Mouse (Mus musculus): ENCODE data around the gene P2ry2. TPM values are rescaled to one million over a fixed set of nuclear protein-coding genes. Genes with fewer than 3 reads are reported as not detected.

The P2ry2 gene
- polyA plus RNA-seq (2016; fragmentation: Nextera tagmentation; extraction: Ambion mirVana): 1.0 and 1.1 TPM in 2 replicates

- H3K9me3 ChIP-seq: no peaks in the 10 kb centered on the region
- 61% methylated on average over 4 of the region's 4 CpGs for WGBS
- H3K4me1 ChIP-seq: peaks cover 20% of the 10 kb centered on the region
- H3K27me3 ChIP-seq (ENCODE audit: insufficient read depth, poor library complexity, severe bottlenecking): peaks cover 82% of the 10 kb centered on the region
- DNase-seq (ENCODE audit: low spot score): no peak
- H3K4me3 ChIP-seq: peak within 1 kb of the TSS; percentile 69
- H3K36me3 ChIP-seq: no peaks in the 10 kb centered on the region
- peak within 1 kb of the TSS; percentile 77 for H3K27ac ChIP-seq
These were observed at the start of gene P2ry2 for GRCm38 (mm10) chr7:101012541-101012940. Gene P2ry2, minus strand, starts transcription at chr7:101012866.

DNA sequence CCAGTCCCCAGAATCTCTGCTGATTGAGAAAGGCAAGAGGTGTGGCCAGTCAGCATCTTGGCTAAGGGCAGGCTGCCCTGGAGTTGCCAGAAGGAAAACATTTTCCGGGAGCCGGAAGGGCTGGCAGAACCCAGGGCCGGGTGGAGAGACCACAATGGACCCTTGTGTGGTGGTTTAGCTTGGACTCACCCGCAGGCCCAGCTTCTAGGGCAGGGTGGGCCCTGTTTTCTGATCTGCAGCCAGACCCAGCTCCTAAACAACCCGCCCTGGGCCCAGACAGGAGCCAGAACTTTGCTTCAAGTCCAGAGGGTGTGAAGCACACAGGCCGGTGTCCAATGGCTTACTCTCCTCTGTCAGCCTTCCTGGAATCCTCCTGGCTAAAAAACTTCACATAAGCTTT, 49.6 kb upstream of the P2ry2 start:
- peak overlapping the region; percentile 23 for H3K27ac ChIP-seq
- no peaks in the 10 kb centered on the region for H3K9me3 ChIP-seq
- H3K4me1 ChIP-seq: peaks cover 14% of the 10 kb centered on the region
- no peak overlapping the region for H3K4me3 ChIP-seq
- H3K27me3 ChIP-seq (ENCODE audit: insufficient read depth, poor library complexity, severe bottlenecking): peaks cover 7% of the 10 kb centered on the region; the same call in 1 of the 2 replicates
- no peak for DNase-seq (ENCODE audit: low spot score)
- H3K36me3 ChIP-seq: no peaks in the 10 kb centered on the region
- WGBS: 80% methylated on average over 6 of the region's 6 CpGs

DNA sequence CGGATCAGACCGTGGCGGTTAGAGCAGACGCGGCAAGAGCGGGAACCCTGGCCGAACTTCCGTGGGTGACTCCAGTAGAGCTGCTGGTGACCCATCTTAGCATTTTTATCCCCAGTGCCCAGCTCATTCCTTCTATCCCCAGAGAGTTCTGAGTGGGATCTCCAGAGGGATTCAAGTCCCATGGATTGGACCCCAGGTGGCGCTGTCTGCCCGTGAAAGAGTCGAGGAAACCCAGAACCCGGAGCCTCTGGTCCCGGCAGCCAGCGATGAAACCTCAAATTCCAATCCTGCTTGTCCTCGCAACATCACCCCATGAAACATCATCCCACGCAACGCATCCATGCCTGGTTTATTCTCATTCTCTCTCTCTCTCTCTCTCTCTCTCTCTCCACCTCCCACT, 48.7 kb upstream of the P2ry2 start:
- DNase-seq (ENCODE audit: low spot score): peak; percentile 90
- no peak overlapping the region for H3K27ac ChIP-seq
- H3K36me3 ChIP-seq: no peaks in the 10 kb centered on the region
- 6% methylated on average over 17 of the region's 17 CpGs for WGBS
- no peaks in the 10 kb centered on the region for H3K9me3 ChIP-seq
- H3K27me3 ChIP-seq (ENCODE audit: insufficient read depth, poor library complexity, severe bottlenecking): peaks cover 7% of the 10 kb centered on the region; the same call in 1 of the 2 replicates
- peak overlapping the region; percentile 27 for H3K4me3 ChIP-seq
- peaks cover 13% of the 10 kb centered on the region for H3K4me1 ChIP-seq

GRCm38 (mm10) chr7:101060476-101060875, 47.8 kb upstream of the P2ry2 start:
- Histone ChIP-seq H3K27ac (no peak overlapping the region), H3K4me3 (no peak overlapping the region), H3K36me3 (no peaks in the 10 kb centered on the region), H3K4me1 (peaks cover 13% of the 10 kb centered on the region), H3K27me3 (ENCODE audit: insufficient read depth, poor library complexity, severe bottlenecking) (peaks cover 7% of the 10 kb centered on the region; the same call in 1 of the 2 replicates), H3K9me3 (no peaks in the 10 kb centered on the region)
- DNase-seq (ENCODE audit: low spot score): no peak
- 50% methylated on average over 5 of the region's 5 CpGs for WGBS

DNA sequence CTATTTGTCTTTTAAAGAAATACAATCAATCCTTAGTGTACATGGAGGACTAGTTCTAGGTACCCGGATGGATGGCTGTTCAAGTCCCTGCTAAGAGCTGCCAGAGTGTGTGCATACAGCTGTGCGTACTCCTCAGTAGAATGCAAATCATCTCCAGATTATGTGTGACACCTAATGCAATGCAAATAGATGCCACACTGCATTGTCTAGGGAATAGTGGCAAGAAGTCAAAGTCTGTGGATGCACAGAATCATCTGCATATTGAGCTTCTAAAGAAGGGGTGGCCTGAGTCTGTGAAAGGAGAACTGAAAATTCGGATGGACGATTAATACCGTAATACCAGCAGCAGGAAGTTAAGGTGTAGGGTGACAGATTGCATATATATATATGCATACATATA, 46.5 kb upstream of the P2ry2 start:
- Histone ChIP-seq H3K27me3 (ENCODE audit: insufficient read depth, poor library complexity, severe bottlenecking) (peaks cover 7% of the 10 kb centered on the region; the same call in 1 of the 2 replicates), H3K4me1 (peaks cover 13% of the 10 kb centered on the region), H3K4me3 (no peak overlapping the region), H3K9me3 (no peaks in the 10 kb centered on the region), H3K27ac (no peak overlapping the region), H3K36me3 (no peaks in the 10 kb centered on the region)
- DNase-seq (ENCODE audit: low spot score): no peak
- WGBS: 85% methylated on average over 5 of the region's 5 CpGs

DNA sequence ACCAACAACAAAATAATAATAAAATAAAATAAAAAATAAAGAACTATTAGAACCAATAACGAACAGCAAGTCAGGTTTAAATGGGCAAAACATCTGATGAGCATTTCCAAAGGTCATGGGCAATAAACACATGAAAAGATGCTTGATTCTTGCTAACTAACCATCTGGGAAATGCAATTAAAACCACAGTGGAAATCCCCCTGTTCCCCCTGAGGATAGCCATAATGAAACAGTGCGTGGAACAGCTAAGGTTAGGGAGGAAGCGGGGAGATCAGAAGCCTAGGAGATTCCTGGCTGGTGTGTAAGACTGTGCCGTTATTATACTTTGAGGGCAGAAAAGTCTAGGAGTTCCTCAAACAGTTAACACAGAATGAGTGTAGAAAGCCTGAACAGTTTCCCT, 44.6 kb upstream of the P2ry2 start:
- WGBS: 67% methylated on average over 4 of the region's 4 CpGs
- no peak for DNase-seq (ENCODE audit: low spot score)
- H3K27me3 ChIP-seq (ENCODE audit: insufficient read depth, poor library complexity, severe bottlenecking): peaks cover 4% of the 10 kb centered on the region; the same call in 1 of the 2 replicates

DNA sequence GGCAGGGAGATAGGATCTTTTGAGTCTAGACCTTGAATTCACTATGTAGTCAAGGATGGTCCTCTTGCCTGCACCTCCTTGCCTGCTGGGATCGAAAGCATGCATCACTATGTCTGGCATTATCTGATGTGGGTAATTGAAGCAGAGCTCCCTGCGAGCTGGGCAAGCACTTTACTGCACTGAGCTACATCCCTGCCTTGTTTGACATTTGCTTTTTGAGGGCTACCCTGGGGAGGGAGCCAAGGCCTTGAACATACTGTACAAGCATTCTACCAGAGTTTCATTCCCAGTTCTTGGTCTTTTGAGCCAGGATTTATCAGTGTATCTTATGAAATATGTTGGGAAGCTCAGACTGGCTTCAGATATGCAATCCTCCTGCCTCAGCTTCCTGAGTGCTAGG, 40.5 kb upstream of the P2ry2 start:
- Histone ChIP-seq H3K27ac (no peak overlapping the region), H3K27me3 (ENCODE audit: insufficient read depth, poor library complexity, severe bottlenecking) (no peaks in the 10 kb centered on the region), H3K4me3 (no peak overlapping the region), H3K36me3 (no peaks in the 10 kb centered on the region), H3K9me3 (no peaks in the 10 kb centered on the region), H3K4me1 (peaks cover 27% of the 10 kb centered on the region)
- WGBS: 46% methylated on average over 2 of the region's 2 CpGs
- DNase-seq (ENCODE audit: low spot score): no peak

More for the DNA sequence above, 44.6 kb upstream of the P2ry2 start:
- Histone ChIP-seq H3K4me3 (no peak overlapping the region), H3K4me1 (peaks cover 10% of the 10 kb centered on the region), H3K9me3 (no peaks in the 10 kb centered on the region), H3K36me3 (no peaks in the 10 kb centered on the region), H3K27ac (no peak overlapping the region)

DNA sequence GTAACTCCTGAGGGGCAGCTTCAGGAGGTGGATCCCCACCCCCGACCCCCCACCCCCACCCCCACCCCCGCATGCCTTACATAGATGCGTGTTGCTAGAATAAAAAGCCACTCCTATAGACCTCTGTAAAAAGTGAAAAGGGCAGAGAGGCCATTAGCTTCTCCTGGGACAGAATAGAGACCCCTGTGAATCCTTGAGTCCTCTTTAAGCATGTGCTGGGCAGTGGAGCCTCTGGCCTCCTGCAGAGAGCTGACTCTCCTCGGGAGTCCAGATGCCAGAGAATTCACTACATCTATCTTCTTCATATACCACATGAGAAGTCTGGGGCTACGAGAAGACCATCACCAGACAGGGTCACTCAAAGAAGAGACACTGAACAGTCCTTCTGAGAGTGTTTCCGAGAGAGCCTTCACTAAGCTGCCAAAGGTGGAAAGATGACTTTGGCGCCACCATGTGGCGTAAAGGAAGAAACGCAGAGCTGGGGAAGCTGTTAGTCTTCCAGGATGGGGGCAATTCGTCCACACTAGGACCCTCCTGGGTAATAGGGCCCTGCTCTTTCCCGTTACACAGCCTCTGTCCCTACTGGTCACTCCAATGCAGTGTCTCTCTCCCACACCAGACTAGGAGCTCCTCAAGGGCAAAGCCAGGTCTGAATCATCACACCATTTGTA, 39.0 kb upstream of the P2ry2 start:
- Histone ChIP-seq H3K9me3 (no peaks in the 10 kb centered on the region), H3K36me3 (no peaks in the 10 kb centered on the region), H3K27ac (peak overlapping the region; percentile 62; the same call in 1 of the 2 replicates)

DNA sequence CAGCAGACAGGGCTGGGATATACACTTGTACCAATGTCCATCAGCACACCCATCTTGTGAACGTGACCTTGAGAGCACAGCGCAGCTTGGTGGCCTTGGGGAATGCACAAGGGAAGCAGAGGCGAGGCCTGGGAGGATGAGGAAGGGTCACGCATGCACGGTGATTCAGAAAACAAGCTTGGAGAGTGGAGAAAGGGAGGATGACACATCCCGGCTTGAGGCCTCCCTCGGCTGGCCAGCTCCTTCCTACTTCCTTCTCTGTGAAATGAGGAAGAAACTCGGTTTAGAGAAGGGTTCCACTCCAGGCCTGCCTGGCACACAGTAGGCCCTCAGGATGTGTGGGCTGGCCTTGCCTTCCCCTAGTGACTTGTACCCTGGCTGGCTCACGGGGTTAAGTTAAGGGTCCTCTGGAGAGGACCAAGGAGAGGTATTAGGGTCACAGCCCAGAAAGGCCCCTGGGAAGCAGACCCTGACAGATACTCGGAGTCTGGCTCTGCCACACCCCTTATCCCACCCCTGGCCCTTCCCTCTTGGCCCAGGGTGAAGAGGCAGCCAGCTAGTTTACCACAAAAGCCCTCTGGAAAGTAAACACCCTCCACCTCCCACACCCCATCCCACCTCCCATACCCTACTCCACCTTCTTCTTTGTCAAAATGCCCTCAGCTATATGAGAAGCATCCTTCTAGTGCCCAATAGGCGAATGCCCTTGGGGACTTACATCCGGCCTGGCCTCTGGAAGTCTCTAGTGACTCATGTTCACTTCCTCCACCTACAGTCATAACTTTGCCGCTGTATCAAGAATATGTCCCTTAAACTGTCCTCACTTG, 38.3 kb upstream of the P2ry2 start:
- Histone ChIP-seq H3K4me1 (peaks cover 26% of the 10 kb centered on the region), H3K27ac (0 out of 2 replicates have a peak overlapping the region, but pooled peaks have one; percentile 11), H3K4me3 (no peak overlapping the region), H3K27me3 (ENCODE audit: insufficient read depth, poor library complexity, severe bottlenecking) (0 out of 2 replicates have a peak, but pooled peaks cover 5% of the 10 kb centered on the region), H3K9me3 (no peaks in the 10 kb centered on the region), H3K36me3 (no peaks in the 10 kb centered on the region)
- DNase-seq (ENCODE audit: low spot score): no peak
- 62% methylated on average over 13 of the region's 13 CpGs for WGBS

More for the DNA sequence above, 39.0 kb upstream of the P2ry2 start:
- peaks cover 26% of the 10 kb centered on the region for H3K4me1 ChIP-seq
- no peak overlapping the region for H3K4me3 ChIP-seq
- WGBS: 18% methylated on average over 11 of the region's 11 CpGs
- peak; percentile 88 for DNase-seq (ENCODE audit: low spot score)
- 0 out of 2 replicates have a peak, but pooled peaks cover 3% of the 10 kb centered on the region for H3K27me3 ChIP-seq (ENCODE audit: insufficient read depth, poor library complexity, severe bottlenecking)

DNA sequence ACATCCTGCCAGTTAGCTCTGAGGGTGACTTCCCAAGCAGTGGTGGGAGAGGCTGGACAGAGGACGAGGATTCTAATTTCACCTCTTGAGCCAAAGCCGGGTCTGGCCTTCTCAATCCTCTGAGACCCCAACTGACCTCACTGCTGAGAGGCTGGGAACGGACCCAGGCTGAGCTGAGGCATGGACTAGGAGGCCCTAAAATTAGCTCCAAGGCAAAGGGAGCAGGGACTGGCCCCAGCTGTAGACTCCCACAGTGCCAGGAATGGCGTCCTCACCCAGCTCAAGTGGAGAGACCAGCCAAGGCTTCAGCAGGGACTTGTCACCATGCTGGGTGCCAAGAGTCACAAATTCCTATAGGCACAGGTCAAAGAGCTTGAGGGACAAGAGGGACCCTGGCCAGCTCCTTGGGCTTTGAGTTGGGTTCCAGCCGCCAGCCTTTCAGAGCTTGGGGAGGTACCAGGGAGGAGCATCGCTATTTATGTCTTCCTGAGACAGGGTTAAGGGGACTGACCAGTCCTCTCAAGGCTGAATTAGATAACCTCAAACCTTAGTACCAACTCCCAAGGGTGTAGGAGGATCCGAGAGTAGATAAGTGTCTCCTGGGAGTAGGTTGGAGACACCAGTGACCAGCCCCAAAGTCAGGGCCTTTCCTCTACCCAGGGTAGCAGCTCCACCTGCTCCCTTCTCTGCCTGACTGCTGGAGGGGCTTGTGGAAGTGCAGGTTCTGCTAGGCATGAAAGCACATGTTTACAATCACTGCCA, 36.8 kb upstream of the P2ry2 start:
- no peak overlapping the region for H3K4me3 ChIP-seq
- 0 out of 2 replicates have a peak, but pooled peaks cover 5% of the 10 kb centered on the region for H3K27me3 ChIP-seq (ENCODE audit: insufficient read depth, poor library complexity, severe bottlenecking)
- H3K9me3 ChIP-seq: no peaks in the 10 kb centered on the region
- 58% methylated on average over 7 of the region's 7 CpGs for WGBS
- peaks cover 31% of the 10 kb centered on the region for H3K4me1 ChIP-seq
- H3K27ac ChIP-seq: peak overlapping the region; percentile 3; the same call in 1 of the 2 replicates
- no peak for DNase-seq (ENCODE audit: low spot score)
- no peaks in the 10 kb centered on the region for H3K36me3 ChIP-seq

DNA sequence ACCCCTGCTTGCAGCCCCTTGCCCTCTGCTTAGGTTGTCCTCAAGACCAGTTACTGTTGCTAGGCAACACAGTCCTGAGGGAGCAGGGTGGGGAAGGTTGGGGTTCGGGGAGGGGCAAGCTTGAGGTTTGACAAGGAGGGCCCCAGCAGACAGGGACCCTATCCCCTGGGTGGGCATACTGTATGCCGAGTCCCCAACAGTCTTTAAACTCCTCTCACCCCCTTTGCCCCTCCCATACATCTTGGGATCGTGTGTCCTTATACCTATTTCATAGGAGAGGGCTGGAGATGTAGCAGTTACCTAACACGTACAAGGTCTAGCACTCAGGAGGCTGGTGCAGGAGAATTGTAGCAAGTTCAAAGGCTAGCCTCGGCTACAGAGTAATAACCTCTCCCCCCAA, 35.6 kb upstream of the P2ry2 start:
- H3K4me3 ChIP-seq: no peak overlapping the region
- no peaks in the 10 kb centered on the region for H3K9me3 ChIP-seq
- no peaks in the 10 kb centered on the region for H3K36me3 ChIP-seq
- no peak overlapping the region for H3K27ac ChIP-seq
- WGBS: 82% methylated on average over 5 of the region's 5 CpGs
- H3K27me3 ChIP-seq (ENCODE audit: insufficient read depth, poor library complexity, severe bottlenecking): 0 out of 2 replicates have a peak, but pooled peaks cover 5% of the 10 kb centered on the region
- H3K4me1 ChIP-seq: peaks cover 39% of the 10 kb centered on the region
- no peak for DNase-seq (ENCODE audit: low spot score)

DNA sequence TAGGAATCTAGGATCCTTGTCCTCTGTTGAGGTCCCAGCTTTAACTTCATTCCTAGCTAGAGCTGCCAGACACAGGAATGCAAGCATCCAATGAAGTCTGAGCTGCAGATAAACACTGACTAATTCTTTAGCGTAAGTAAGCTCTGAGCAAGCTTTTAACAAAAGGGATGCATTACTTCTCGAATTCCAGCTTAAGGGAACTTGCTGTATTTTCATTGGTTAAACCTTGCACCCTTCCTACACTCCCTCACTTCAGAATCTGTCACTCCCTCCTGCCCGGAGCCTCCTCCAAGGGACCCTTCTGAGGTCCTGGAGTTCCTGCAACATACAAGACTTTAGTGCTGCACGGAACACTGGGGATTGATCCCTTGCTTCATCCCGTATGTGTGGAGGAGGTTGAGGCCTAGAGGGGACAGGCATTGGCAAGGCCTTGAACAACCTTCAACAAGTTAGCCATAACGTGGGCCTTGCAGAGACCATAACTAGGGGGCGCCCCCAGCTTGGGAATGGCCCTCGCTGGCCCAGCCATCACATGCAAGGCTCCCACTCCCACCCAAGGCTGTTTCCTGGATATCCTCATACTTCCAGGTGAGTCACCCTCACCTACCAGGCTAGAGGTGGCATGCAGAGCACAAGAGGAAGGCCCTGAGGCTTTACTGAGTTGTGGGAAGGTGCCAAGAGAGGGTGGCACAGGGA, 31.3 kb upstream of the P2ry2 start:
- peaks cover 35% of the 10 kb centered on the region for H3K4me1 ChIP-seq
- H3K9me3 ChIP-seq: no peaks in the 10 kb centered on the region
- 58% methylated on average over 8 of the region's 8 CpGs for WGBS
- no peaks in the 10 kb centered on the region for H3K36me3 ChIP-seq
- peaks cover 30% of the 10 kb centered on the region; the same call in 1 of the 2 replicates for H3K27me3 ChIP-seq (ENCODE audit: insufficient read depth, poor library complexity, severe bottlenecking)
- H3K27ac ChIP-seq: peak overlapping the region; percentile 57
- no peak overlapping the region for H3K4me3 ChIP-seq
- no peak for DNase-seq (ENCODE audit: low spot score)

All from heart, embryonic 10.5 days (tissue).